Mouse (Mus musculus): ENCODE data around the gene Trip6.

DNA sequence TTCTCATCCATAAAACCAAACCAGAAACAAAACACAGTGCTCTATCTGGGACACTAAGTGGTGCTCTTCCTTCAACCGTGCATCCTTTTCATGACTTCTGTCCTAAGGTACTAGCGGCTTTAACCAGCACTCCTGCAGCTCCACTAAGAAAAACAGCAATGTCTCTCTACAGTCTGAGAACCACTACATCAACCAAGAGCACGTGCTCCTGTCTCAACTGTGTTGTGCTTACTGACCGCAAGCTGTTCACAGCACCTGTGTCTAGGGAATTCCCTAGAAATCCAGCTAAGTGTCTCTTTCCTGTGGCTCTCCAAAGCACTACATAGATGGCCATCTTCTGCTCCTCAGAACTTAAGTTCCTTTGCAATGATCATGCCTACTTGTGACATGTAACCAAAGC lies 9.4 kb downstream of the Trip6 start:
- no peak for TF ChIP-seq POLR2A (IDR thresholded peaks at IDR 0.05; ENCODE audit: extremely low read depth, insufficient read depth, low read length)
- no peak for TF ChIP-seq CTCF (IDR thresholded peaks at IDR 0.05; ENCODE audit: extremely low read depth, insufficient read depth, low read length)
